Mouse (Mus musculus) G1E-ER4 (cell line): ENCODE measurements around the gene Gbf1. TPM values are rescaled to one million over a fixed set of nuclear protein-coding genes. Genes with fewer than 3 reads are reported as not detected.

ENCODE experiments used
- GATA1 ChIP-seq: IDR thresholded peaks from one replicate; pipeline ENCODE4 v1.8.0; 2012; ENCODE audit warnings: low read length, inconsistent platforms
- polyA plus RNA-seq: library from polyadenylated mRNA; stranded (reverse); fragments of >175 nt; gene quantifications from 2 replicates; pipeline ENCODE4 v1.2.3, GENCODE M21; 2012

Gene Gbf1
- polyA plus RNA-seq, 1 experiment, result 315 TPM

DNA sequence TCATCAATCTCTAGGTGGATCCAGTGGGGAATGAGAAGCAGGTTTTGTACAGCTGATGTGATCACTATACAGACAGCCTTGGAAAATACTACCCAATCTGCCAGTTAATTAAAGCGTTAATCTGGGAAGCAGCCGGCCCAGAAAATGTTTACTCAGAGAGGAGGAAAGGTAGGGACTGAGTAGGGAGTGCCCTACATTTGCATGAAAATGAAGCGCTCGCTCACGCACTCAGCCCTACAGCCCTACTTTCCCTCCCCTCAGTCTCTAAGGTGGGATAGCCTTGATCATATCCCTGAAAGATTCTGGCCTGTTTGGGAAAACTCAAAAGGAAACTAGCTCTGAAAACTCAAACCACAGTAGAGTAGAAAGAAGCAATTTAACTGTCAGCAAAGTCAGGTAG, 92.3 kb downstream of the Gbf1 start:
- no peak for TF ChIP-seq GATA1

DNA sequence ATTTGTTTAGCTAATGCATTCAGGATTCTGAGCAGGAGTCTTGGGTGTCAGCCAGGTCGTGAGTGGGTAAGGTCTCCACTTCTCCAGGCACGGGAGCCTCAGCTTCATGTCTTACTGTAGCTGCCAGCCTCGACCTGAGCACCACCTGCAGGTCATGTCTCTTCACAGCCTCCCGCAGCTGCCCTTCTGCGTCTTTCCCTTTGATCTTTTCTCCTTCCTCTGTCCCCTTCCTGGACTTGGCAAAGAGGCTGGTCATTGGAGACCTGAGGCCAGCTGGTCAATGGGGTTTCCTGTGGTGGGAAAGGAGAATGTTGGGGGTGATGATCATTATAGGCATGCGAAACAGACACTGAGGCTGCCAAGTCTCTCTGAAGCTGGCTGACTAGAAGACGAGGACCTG, 96.7 kb downstream of the Gbf1 start:
- no peak for TF ChIP-seq GATA1

DNA sequence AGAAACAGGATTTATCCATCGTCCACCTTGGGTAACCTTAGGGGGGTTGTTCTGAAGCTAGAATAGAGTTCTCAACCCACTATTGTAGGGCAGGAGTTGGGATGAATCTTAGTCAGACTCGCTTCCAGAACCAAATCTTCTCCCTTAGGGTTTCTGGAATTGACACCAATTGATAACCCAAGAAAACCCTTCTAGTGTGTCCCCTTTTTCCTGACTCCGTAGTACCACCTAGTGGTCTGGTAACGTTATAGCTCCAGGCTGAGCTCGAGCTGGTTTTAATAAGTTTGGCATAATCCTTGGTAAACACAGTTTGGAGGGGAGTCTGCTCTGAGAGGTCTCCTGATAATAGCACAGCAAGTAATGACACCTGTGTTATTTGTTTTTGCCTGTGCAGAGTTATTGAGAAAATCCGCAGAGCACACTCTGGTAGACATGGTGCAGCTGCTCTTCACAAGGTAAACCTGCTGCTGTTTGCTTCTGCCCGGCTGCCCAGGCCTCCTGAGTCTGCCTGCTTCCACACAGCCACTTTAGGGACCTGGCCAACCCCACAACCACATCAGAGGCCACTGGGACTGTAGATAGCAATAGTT, 101.9 kb downstream of the Gbf1 start:
- no peak for TF ChIP-seq GATA1

DNA sequence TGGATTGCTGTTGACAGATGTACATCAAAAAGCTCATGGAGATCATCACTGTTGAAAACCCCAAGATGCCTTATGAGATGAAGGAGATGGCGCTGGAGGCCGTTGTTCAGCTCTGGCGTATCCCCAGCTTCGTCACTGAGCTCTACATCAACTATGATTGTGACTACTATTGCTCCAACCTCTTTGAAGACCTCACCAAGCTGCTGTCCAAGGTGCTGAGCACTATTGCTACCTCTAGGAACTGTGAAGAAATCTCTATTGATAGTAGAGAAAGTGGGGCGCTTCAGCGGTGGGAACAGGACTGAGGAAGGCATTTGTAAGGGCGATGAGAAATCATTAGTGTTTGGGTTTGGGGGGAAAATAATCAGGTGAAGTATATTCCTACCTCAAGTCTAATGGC, 112.5 kb downstream of the Gbf1 start:
- no peak for TF ChIP-seq GATA1

DNA sequence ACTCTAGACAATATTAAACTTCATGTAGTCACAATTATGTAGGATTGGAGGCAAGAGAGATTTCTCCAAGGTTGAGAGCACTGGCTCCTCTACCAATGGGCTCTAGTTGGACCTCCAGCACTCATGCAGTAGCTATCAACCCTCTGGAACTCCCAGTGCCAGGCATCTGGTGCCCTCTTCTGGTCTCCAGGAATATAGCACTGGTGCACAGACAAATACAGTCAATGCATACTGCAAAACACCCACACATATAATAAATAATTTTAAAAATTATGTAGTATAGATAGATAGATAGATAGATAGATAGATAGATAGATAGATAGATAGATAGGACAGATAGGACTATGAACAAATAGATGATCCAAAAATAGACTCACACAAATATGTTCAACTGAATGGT, 123.0 kb downstream of the Gbf1 start:
- TF ChIP-seq GATA1, result no peak

DNA sequence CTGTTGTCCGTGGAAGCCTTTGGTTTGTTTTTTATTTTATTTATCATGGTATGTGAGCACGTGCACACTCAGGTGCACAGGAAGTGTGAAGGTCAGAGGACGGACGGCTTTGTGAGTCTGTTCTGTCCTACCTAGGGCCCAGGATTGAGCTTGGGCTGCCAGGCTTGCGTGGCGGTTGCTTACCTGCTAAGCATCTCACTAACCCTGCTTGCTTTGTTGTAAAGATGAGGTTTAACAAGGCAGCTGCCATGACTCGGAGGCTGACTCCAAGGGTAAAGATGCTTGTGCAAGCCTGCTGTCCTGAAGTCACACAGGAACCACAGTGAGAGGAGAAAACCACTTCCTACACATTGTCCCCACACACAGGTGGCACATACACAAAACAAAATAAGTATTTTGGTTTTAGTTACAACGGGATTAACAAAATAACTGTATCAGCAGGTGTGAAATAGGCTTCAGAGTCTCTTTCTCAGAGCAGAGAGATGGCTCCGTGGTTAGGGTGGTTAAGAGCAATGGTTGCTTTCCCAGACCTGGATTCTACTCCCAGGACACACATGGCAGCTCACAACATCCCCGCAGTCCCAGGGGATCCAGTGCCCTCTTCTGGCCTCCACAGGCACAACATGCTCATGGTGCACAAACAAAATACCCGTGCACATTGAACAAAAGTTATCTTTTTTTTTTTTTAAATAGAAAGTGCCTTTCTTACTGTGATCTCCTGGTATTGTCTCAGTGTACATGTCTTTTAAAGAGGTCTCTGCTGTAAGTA, 130.0 kb downstream of the Gbf1 start:
- no peak for TF ChIP-seq GATA1

DNA sequence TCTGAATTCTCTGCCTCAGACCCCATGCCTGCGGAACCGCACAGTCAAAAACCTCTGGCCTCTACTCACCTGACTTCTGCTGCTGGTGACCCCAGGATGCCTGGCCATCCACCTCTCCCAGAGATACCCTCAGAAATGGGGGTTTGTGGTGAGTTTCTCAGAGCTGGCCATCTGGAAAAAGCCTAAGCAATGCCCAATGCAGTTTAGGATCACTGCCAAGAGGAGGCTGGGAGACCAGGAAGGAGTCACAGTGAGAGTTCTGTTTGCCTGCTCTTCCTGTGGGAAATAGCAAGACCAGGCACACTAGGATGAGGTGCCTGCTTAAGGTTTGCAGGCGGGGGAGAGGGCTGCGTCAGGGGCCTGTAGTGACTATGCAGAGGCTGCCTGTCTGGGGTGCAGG, 132.4 kb downstream of the Gbf1 start:
- TF ChIP-seq GATA1, result no peak

DNA sequence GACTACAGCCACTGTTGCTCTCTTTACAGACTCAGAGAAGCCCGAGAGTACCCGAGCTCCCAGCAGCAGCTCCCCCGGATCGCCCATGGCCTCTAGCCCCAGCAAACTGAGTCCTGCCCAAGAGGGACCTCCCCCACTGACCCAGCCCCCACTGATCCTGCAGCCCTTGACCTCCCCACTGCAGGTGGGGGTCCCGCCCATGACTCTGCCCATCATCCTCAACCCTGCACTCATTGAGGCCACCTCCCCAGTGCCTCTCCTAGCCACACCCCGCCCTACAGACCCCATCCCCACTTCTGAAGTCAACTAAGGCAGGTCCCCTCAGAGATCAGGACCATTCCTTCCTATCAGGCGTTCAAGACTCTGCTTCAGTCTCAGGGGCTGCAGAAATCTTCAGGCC, 133.3 kb downstream of the Gbf1 start:
- no peak for TF ChIP-seq GATA1

DNA sequence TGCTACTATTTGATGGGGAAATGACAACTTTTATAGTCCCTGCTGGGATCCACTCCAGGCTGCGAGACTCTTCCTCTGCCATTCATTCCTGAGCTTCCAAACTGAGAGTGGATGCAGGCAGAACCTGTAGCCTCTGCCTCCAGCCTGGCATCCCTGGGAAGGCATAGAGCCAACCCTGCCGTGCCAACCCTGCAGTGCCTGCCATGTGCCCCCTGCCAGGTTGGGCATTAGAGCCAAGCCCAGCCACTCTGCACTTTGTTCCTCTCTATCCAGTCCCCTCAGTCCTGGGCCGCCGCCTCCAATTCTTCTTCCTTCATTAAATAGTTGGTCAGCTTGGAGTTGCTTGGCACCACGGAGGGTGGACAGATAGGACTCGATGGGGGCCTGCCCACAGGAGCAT, 133.7 kb downstream of the Gbf1 start:
- no peak for TF ChIP-seq GATA1

DNA sequence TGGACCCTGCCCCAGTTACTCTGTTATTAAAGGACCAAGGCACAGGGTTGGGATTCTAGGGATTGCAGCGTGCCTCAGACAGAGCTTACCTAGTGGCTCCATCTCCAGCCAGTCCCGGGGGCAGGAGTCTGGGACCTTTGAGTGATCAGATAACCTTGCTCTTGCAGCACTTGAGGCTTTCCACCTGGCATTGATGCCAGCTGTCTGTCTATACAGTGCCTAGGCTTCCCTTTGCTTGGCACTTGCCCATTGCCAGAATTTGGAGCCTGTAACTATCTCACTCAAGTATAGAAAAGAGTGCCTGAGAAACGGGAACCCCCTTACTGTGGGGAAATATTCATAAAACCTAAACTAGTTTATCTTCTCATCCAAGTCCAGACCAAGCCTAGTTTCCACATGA, 134.6 kb downstream of the Gbf1 start:
- no peak for TF ChIP-seq GATA1

DNA sequence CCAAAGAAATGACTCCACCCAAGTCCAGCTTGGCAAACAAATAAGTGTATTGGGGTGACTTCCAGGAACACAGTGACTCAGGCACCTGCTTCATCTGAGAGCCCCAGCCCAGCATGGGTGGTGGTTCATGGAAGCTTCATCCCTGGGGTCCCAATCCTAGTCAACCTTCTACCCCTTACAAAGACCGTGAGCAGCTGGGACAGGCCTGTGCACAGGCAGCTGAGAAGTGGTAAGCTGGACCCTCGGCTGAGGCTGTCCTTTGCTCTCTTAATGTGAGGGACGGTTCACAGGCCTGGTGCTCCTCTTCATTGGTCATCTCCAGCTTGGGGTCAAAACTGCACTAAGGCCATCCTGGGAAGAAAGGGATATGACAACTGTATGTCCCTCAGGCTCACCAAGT, 135.3 kb downstream of the Gbf1 start:
- no peak for TF ChIP-seq GATA1

DNA sequence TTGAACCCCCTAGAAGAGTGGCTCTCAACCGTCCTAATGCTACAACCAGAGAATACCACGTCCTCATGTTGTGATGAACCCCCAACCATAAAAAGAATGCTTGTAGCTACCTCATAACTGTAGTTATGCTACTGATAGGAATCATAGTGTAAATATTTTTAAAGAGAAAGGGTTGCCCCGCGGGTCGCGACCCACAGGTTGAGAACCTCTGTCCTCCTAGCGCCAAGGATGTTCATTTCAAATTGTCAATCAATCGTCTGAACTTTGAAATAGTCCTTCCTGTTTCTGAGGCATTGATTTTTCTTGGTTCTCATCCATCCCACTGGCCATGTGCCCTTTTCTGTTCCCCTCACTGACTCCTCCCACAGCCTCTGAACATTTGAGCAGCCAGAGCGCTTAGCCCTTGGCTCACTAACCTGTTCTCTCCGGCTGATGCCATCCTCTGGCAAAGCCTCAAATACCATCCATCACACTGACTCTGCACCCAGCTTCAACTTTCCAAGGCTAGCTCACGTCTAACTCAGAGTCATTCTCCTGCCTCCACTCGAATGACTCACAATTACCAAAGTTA, 138.3 kb downstream of the Gbf1 start:
- no peak for TF ChIP-seq GATA1

DNA sequence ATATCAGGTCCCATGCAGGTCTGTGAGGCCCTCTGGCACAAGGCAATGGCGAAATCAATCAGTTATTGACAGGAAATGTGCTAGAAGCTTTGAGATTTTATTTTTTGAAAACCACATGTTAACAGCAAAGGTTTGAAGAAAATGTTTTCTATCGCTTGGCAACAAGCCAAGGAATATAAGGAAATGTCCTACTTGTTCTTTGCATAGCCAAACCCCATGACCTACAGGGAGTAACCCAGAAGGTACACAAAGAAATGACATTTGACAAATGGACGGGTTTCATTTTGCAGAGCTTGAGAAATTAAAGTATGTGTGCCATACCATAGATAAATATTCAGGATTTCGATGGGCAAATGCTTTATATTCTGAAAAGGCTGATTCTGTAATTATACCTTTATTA, 144.6 kb downstream of the Gbf1 start:
- no peak for TF ChIP-seq GATA1

DNA sequence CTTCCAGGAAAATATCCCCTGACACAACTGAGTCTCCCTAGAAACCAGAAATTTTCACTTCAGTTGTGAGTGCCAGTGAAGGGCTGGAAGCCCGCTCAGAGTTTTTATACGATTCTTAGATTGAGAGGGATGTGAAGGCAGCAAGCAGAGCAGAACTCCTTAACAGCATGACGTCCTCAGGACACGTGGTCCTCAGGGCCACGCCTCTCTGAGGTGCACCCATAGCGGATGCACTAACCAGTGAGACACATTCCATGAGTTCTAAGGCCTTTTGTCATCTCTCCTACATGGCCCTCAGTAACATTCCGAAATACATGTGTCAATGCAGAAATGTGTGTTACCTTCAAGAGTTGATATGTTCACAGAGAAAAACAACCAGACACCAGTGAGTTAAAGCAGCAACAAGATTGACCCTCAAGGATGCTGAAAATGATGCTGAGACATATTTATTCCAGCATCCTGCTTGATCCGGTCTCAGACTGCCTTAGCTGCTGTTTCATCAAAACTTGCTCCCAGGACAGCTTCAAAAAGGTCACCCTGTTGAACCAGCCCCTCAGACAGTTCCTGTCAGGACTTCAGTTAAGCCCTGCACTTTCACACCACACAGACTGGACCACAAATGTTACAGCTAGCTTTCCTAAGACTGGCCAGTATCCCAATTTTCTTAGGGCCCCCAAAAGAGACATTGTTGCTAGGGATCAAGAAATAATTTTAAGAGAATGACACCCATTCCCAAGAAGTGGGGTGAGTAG, 148.2 kb downstream of the Gbf1 start:
- TF ChIP-seq GATA1, result no peak

DNA sequence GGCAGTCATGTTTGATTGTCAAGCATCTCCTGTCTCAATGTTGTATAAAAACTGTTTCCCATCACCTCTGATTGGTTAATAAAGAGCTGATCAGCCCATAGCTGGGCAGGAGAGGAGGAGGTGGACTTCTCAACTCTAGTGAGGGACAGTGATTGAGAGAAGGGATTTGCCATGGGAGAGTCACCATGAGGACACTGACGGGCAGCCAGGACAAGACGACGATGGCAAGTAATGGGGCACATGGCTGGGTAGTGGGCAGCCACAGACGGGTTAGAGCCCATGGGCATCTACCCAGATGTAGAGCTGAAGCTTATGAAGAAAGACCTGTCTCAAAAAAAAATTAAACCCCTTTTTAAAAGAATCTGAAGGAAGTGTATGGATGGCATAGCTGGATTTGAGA, 150.2 kb downstream of the Gbf1 start:
- TF ChIP-seq GATA1, result no peak
